Mouse (Mus musculus): Measurements from ENCODE around the gene Hfe2. TPM values are rescaled to one million over a fixed set of nuclear protein-coding genes. Genes with fewer than 3 reads are reported as not detected.

Hfe2 gene
- total RNA-seq, 1 experiment from 2014 or later, result not detected

GRCm38 (mm10) chr3:96520171-96520570 is 4.8 kb upstream of the Hfe2 start:
- ATAC-seq (replicated peaks; ENCODE audit: insufficient number of reproducible peaks, low FRiP score, low TSS enrichment, poor library complexity, severe bottlenecking), result no peak

- ATAC-seq (replicated peaks; ENCODE audit: insufficient number of reproducible peaks, low FRiP score, low TSS enrichment, poor library complexity, severe bottlenecking), result no peak
Observed at GRCm38 (mm10) chr3:96522149-96522548, 2.8 kb upstream of the Hfe2 start.

DNA sequence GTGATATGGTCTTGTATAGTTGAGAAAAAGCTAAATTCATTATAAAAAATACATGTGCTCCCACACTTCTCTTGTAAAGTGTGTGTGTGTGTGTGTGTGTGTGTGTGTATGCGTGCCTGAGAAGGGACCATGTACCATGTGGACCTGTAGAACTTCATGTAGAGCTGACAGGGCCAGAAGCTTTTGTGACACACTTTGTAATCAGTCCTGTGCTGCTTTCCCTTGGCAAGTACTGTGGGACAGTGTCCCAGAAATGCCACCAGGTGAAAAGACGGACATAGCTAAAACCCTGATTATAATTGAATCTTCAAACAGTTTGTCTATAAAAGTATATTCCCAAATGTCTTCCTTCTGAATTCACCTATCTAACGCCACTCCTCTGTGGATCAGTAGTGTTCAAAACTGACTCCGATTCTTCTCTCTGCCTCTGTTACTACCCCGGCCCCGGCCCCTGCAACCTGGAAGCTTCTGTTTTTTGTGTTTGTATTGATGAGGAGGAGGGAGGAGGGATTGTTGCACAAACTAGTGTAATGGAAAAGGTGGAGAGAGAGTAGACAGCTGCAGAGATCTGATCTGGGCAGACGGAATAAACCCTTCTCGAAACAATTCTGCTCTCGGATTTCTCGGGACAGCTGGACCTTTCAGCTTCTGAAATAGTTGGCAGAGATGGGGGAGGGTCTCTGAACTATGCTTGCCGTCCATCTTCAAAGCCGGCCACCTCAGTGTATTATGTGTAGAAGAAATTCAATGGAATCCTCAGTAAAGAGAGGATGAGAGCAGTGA is 753 bp upstream of the Hfe2 start:
- ATAC-seq (replicated peaks; ENCODE audit: insufficient number of reproducible peaks, low FRiP score, low TSS enrichment, poor library complexity, severe bottlenecking), result no peak

DNA sequence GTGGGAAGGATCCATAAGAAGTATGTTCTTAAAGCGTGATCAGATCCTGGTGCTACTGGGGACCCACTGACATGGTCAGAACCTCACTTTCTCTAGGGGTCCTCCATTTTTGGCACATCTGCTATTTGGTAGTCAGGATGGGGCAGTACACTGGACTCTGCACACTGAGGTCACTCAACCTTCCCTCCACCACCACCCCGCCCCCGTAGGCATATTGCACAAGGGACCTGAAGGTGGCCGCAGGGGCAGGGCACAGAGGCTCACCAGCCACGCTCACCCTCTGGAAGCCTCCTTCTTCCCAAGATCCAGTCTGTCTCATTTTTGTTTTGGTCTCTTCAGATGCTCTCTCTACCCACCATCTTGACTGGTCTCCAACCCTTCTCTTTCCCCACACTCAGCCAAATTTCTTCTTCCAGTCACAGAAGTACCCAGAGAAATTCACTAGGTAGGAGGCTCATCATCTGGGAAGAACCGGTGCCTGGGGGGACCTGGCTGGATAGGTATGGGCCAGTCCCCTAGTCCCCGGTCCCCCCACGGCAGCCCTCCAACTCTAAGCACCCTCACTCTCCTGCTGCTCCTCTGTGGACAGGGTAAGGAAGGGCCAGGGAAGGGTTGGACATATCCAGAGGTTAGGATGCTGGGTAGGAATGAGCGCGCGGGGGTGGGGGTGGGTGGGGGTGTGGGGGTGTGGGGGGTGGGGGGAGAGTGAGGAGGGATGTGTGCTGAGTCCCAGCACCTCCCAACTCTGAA is 1.2 kb downstream of the Hfe2 start:
- ATAC-seq (replicated peaks; ENCODE audit: insufficient number of reproducible peaks, low FRiP score, low TSS enrichment, poor library complexity, severe bottlenecking), result no peak

DNA sequence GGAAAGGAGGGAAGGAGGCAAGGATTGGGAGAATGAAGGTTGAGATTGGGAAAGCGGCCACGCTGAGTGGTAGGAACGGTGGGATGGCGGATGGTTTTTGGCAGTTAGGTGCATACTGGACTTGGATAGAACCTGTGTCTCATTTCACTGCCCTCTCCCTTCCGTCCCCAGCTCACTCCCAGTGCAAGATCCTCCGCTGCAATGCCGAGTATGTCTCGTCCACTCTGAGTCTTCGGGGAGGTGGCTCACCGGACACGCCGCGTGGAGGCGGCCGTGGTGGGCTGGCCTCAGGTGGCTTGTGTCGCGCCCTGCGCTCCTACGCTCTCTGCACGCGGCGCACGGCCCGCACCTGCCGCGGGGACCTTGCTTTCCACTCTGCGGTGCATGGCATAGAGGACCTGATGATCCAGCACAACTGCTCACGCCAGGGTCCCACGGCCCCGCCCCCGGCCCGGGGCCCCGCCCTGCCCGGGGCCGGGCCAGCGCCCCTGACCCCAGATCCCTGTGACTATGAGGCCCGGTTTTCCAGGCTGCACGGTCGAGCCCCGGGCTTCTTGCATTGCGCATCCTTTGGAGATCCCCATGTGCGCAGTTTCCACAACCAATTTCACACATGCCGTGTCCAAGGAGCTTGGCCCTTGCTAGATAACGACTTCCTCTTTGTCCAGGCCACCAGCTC is 2.0 kb downstream of the Hfe2 start:
- no peak for ATAC-seq (replicated peaks; ENCODE audit: insufficient number of reproducible peaks, low FRiP score, low TSS enrichment, poor library complexity, severe bottlenecking)

DNA sequence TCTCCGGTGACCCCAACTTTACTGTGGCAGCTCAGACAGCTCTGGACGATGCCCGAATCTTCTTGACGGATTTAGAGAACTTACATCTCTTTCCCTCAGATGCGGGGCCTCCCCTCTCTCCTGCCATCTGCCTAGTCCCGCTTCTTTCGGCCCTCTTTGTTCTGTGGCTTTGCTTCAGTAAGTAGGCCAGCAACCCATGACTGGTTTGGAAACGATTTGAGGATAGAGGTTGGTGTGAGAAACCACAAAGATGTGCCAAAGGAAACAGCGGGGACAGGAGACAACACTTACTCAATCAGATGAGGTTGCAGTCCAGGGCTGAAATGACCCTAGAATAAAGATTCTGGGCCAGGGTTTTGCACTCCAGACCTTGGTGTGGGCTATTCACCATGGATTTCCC is 3.5 kb downstream of the Hfe2 start:
- no peak for ATAC-seq (replicated peaks; ENCODE audit: insufficient number of reproducible peaks, low FRiP score, low TSS enrichment, poor library complexity, severe bottlenecking)

DNA sequence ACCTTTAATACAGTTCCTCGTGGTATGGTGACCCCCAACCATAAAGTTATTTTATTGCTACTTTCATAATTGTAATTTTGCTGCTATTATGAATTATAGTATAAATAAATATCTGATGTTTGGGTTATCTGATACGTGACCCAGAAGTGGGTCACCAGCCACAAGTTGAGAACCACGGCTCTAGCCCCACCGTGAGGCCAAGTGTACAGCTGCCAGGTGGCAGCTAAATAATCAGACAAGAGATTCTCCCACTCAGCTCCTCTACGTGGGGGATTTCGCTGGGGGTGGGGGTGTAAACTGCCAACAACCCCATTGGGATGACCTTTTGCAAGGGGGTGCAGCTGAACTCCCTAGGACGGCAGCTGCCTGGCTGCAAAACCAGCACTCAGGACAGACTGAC is 7.1 kb downstream of the Hfe2 start:
- no peak for ATAC-seq (replicated peaks; ENCODE audit: insufficient number of reproducible peaks, low FRiP score, low TSS enrichment, poor library complexity, severe bottlenecking)

DNA sequence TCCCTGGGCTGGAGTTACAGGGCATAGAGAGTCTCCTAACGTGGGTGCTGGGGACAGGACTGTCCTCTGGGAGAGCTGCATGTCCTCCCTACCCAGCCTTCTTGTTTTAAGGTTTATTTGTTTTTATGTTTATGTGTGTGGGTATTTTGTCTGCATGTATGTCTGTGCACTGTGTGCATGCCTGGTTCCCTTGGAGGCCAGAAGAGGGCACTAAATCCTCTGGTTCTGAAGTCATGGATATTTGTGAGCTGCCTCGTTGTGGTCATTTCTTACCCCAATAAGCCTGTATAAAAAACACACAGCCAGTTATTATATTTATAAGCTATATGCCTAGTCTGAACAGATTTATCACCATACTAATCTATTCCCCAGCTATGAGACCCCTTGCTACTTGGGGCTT is 9.3 kb downstream of the Hfe2 start:
- no peak for ATAC-seq (replicated peaks; ENCODE audit: insufficient number of reproducible peaks, low FRiP score, low TSS enrichment, poor library complexity, severe bottlenecking)

DNA sequence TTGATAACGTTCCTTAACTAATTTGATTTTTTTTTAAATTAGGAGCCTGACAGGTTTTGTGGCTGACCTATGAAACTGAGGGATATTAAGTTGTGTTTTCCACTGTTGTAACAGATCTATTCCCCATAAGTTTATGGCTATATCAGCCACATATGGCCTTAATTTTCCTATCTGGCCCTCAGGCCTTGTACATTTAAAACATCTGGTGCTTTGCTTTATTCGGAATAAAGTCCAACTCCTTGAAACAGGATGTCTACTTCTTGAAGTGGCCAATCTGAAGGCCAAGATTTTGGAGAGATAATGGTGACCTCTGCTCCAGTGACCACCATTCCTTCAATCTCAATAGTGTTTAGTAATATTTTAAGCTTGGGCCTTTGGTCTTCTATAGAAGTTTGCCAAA is 14.3 kb downstream of the Hfe2 start:
- no peak for ATAC-seq (replicated peaks; ENCODE audit: insufficient number of reproducible peaks, low FRiP score, low TSS enrichment, poor library complexity, severe bottlenecking)

DNA sequence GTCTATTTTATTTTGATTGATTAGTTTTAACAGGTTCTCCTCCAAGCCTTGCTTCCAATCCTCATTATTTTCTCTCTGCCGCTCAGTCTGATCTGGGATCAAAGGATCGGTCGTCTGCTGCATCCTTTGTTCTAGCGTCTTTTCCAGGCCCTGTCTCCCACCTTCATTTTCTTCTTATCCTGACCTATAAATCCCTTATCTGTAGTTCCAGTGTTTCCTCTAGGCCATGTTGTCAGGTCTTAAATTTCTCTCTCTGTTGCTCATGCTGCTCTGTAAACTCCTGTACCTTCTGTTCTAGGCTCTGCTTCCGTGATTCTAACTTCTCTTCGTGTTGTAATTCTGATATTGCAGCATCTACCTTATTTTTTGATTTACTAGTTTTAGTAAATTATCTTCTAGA is 15.8 kb downstream of the Hfe2 start:
- ATAC-seq (replicated peaks; ENCODE audit: insufficient number of reproducible peaks, low FRiP score, low TSS enrichment, poor library complexity, severe bottlenecking), result no peak

GRCm38 (mm10) chr3:96541328-96542078 is 16.5 kb downstream of the Hfe2 start:
- ATAC-seq (replicated peaks; ENCODE audit: insufficient number of reproducible peaks, low FRiP score, low TSS enrichment, poor library complexity, severe bottlenecking), result no peak

- ATAC-seq (replicated peaks; ENCODE audit: insufficient number of reproducible peaks, low FRiP score, low TSS enrichment, poor library complexity, severe bottlenecking), result no peak
Observed at GRCm38 (mm10) chr3:96542554-96542953, 17.6 kb downstream of the Hfe2 start.

GRCm38 (mm10) chr3:96543345-96543744 is 18.4 kb downstream of the Hfe2 start:
- ATAC-seq (replicated peaks; ENCODE audit: insufficient number of reproducible peaks, low FRiP score, low TSS enrichment, poor library complexity, severe bottlenecking), result no peak

DNA sequence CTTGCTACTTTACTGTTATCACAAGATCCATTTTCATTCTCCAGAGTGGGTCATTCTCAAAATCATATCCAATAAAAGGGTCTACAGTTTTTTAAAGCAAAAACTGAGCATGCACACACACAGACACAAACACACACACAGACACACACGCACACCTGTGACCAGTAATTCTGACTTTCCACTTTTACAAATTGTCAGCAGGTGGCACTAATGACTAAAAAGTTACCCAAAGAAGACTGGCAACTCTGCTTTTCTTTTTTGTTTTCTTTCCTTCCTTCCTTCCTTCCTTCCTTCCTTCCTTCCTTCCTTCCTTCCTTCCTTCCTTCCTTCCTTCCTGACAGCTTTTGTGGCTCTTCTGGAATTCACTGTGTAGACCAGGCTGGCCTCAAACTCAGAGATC is 20.6 kb downstream of the Hfe2 start:
- no peak for ATAC-seq (replicated peaks; ENCODE audit: insufficient number of reproducible peaks, low FRiP score, low TSS enrichment, poor library complexity, severe bottlenecking)

DNA sequence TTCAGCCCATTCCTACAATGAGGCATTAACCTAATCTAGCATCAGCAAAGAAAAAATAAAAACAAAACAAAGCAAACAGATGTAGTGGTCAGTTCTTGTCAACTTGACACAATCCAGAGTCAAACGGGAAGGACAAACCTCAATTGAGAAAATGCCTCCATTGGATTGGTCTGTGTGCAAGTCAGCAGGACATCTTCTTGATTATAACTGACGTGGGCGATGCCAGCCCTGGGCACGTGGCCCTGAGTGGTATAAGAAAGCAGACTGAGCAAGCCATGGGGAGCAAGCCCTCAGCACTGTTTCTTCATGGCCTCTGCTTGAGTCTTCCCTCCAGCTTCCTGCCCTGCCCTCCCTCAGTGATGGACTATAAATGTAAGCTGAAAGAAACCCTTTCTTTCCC is 21.9 kb downstream of the Hfe2 start:
- no peak for ATAC-seq (replicated peaks; ENCODE audit: insufficient number of reproducible peaks, low FRiP score, low TSS enrichment, poor library complexity, severe bottlenecking)

- ATAC-seq (replicated peaks; ENCODE audit: insufficient number of reproducible peaks, low FRiP score, low TSS enrichment, poor library complexity, severe bottlenecking), result peak; percentile 87
Observed at GRCm38 (mm10) chr3:96547389-96547960, 22.5 kb downstream of the Hfe2 start.

DNA sequence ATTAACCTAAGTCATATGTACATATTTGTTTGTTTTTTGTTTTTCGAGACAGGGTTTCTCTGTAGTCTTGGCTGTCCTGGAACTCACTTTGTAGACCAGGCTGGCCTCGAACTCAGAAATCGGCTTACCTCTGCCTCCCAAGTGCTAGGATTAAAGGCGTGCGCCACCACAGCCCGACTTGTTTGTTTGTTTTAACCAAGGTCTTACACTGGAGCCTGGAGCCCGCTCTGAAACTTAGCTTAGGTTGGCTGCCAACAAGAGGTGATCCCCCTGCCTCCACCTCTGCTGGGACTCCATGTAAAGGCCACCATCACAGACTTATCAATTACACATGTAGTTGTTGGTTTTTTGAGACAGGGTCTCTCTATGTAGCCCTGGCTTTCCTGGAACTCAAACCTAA is 23.9 kb downstream of the Hfe2 start:
- ATAC-seq (replicated peaks; ENCODE audit: insufficient number of reproducible peaks, low FRiP score, low TSS enrichment, poor library complexity, severe bottlenecking), result no peak

- no peak for ATAC-seq (replicated peaks; ENCODE audit: insufficient number of reproducible peaks, low FRiP score, low TSS enrichment, poor library complexity, severe bottlenecking)
Observed at GRCm38 (mm10) chr3:96549346-96549745, 24.4 kb downstream of the Hfe2 start.

DNA sequence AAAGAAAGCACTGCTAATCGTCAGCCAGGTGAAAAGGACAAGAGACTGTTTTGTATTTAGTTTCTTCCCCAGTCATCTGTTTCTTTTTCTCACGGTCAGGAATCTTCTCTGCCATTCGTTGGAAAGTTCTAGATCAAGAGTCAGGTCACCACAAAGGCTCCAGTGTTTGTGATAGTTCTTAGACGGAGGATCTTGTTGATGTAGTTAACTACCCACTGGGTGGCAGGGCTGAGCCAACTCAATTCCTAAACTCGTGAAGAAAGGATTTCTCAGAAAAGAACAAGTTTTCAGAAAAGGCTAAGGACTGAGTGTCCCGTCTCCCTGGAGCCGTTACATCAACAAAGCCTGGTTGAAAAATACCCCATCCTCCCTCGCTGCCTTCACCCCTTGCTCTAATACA is 26.2 kb downstream of the Hfe2 start:
- ATAC-seq (replicated peaks; ENCODE audit: insufficient number of reproducible peaks, low FRiP score, low TSS enrichment, poor library complexity, severe bottlenecking), result no peak
